Mouse (Mus musculus): ENCODE measurements around the gene Cxcr4. TPM values are rescaled to one million over a fixed set of nuclear protein-coding genes. Genes with fewer than 3 reads are reported as not detected.

Cxcr4 gene
- total RNA-seq (2021) = 10 to 100 TPM; 35.9 to 37.7 TPM
- long read RNA-seq, experiment 1, partial matches to known transcripts = 0 of 3 reads
- long read RNA-seq, experiment 1, other reads (novel, unspliced or antisense) = 0 of 3 reads
- long read RNA-seq, experiment 2, partial matches to known transcripts = 0 of 8 reads
- long read RNA-seq, experiment 2, other reads (novel, unspliced or antisense) = 4 of 8 reads

DNA sequence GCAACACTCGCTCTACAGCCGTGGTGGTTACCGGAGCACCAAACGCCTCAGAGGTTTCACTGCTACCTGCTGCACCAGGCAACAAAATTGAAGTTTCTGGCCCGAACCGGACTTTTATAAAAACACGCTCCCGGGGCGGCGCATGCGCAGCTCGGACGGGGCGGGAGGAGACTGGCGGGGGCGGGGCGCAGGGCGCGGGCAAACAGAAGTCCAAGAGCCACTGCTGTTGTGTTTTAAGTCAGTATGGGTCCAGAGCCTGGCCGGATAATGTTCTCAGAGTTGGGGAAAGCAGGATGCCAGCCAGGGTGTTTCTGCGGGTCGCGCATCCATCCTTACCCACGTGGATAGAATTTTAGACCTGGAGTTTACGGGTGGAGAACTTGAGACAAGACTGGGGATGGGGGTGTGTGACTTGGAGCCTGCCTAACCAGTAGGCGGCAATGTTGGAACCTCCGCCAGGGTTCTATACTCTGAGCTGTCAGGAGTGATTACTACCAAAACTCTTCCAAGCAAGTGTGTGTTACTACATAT lies at the start of gene Cxcr4:
Gene Cxcr4 (minus strand): TSS at position 83 of the 531 bp plus-strand sequence.
- DNase-seq (ENCODE audit: low spot score in 2 of 2) = peak; percentile 81 to 82

- no peak for DNase-seq (ENCODE audit: low spot score in 2 of 2)
Observed at GRCm38 (mm10) chr1:128639707-128640107, 47.6 kb upstream of the Cxcr4 start.

DNA sequence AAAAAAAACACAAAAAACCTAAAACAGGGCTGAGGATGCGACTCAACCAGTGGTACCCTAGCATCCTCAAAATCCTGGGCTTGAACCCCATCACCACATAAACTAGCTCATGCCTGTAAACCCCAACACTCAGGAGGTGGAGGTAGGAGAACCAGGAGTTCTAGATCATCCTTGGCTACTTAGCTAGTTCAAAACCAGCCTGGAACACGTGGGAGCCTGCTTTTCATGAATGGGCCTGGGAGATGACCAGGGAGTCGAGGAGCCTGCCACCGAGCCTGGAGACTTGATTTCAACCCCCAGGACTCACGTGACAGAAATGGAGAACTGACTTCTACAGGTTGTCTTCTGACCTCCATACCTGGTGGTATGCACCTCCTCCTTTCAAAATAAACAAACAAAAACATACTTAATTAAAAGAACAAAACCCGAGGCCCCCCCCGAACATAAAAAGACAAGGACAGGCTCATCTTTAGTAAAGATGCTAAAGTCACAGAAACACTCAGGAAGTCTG lies 45.2 kb upstream of the Cxcr4 start:
- no peak for DNase-seq (ENCODE audit: low spot score in 2 of 2)

DNA sequence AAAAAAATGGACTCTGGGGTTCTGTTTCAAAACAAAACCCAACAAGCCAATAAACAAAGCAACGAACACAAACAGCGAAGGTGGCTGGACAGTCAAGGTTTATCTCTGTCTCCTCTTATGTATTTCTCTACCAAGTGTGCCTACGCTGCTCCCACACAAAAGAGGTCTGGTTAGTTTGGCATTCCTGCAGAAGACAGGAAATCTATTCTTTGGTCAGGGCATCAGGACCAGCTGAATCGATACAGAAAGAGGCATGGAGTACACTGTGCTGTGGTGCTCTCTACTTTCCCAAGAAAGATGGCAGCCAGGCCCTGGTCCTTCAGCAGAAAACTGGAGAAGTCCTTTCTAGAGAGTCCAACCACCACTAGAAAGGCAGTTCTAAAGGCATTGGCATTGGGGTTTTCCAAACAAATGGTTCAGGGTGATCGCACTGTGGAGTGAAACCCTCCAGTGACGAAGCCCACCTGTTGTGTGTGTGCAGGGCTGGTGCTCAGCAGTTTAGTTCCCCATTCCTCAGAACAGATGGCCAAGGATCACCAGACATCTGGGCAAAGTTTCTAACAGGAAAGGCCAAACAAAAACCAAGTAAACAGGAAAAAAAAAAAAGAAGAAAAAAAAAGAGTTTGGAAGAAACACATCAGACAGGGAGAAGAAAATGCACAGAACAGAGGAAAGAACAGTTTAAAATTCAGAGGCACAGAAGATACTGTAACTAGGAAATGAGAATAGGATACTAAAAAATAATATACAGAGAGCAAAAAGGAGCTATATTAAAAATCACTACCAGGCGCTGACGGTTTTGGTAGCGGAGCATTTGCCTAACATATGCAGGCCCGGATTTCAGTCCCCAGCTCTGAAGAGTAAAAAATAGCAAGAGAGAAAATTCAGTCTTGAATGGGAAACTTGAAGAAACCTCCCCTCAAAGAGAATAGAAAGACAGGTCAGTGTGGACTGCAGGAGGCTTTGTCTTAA lies 44.5 kb upstream of the Cxcr4 start:
- no peak for DNase-seq (ENCODE audit: low spot score in 2 of 2)

DNA sequence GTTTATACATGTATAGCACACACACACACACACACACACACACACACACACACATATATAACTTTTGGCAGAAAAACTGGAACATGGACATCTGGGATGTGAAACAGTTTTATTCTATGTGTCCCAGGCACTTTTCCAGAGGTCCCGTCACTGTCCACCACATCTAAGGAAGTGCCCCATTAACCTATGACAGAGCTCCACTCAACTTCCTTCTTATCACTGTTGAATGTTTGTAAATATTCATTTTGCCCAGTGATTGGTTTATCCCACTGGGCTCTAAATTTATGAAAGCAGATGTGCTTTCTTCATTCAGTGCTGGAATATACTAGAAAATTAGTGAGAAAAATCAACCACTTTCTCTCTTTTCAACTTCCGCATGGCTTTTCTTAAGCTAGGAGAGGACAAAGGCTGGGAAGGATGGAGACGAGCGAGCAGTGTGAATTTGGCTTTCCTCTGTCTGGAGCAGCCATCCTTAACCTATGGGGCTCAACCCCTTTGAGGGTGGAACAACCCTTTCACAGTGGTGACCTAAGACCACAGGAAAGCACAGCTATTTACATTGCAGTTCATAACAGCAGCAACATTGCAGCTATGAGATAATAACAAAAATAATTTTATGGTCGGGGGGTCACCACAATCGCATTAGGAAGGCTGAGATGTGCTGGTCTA lies 41.8 kb upstream of the Cxcr4 start:
- DNase-seq (ENCODE audit: low spot score in 2 of 2) = no peak

GRCm38 (mm10) chr1:128632522-128632921 lies 40.4 kb upstream of the Cxcr4 start:
- no peak for DNase-seq (ENCODE audit: low spot score in 2 of 2)

DNA sequence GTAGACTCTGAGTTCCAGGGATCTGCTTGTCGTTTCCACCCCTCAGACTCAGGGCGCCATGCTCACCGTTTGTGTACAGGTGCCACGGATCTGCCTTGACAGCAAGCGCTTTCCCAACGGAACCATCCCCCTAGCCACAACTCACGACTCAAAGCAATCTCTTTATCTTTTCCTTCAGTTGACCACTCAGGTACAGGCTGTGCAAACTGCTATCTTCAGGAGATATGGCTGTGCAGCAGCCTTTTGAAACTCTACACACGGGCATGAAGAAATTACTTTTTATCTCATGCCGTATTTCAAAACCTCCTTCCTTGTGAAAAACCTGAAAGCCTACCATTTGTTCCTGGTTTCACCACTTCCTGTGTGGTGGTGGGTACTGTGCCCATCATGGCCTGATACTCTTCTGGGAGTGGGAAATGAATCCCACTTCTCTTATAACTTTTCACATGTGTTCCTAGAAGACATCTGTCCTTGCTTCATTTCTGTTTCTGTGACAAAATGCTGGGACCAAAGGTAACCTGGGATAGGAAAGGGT lies 34.1 kb upstream of the Cxcr4 start:
- DNase-seq (ENCODE audit: low spot score in 2 of 2) = no peak

DNA sequence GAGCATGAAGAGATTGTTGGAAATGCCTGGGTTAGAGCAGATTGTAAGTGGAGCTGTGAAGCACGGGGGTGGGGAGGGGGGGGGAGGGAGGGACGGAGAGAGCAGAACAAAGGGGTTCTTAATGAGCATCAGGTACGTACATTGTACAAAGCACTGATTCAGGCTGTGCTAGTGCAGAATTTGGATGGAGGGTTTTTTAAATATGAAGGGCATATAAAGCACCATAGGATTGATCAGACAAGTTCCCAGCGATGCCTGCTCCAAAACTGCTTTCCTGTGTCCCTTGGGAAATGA lies 31.4 kb upstream of the Cxcr4 start:
- DNase-seq (ENCODE audit: low spot score in 2 of 2) = no peak

- no peak for DNase-seq (ENCODE audit: low spot score in 2 of 2)
Observed at GRCm38 (mm10) chr1:128622867-128623593, 30.9 kb upstream of the Cxcr4 start.

GRCm38 (mm10) chr1:128617654-128618310 lies 25.7 kb upstream of the Cxcr4 start:
- no peak for DNase-seq (ENCODE audit: low spot score in 2 of 2)

DNA sequence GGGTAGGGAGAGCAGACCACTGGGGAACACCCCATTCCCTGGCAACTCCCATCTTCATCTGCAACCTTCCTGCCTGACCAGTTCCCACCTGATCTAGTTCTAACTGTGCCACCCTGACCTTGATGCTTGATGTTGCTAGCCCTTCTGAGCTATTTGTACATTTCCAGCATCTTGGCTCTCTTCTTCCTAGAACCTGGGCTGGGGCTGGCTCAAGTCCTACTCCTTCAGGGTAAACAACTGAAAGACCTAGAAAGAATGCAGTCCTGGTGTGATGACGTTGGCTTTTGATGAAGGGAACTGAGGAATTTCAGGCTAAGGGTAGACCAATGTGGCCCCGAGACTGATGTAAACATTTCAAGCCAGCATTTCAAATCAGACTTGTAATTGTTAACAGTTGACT lies 24.5 kb upstream of the Cxcr4 start:
- no peak for DNase-seq (ENCODE audit: low spot score in 2 of 2)

DNA sequence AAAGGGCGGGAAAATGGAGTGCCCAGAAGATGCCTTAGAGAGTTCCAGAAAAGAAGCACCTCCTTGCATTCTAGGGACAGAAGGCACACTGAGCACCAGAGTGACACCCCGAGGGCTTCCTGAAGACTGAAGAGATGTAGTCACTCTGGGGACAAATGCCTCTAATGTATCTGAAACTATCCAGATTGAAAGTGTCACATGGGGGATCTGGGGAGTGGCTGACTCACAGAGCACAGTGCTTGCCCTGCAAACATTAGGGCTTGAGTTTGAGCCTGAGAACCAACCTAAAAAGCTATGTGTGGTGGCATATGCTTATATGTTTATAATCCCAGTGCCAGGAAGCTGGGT lies 23.3 kb upstream of the Cxcr4 start:
- no peak for DNase-seq (ENCODE audit: low spot score in 2 of 2)

DNA sequence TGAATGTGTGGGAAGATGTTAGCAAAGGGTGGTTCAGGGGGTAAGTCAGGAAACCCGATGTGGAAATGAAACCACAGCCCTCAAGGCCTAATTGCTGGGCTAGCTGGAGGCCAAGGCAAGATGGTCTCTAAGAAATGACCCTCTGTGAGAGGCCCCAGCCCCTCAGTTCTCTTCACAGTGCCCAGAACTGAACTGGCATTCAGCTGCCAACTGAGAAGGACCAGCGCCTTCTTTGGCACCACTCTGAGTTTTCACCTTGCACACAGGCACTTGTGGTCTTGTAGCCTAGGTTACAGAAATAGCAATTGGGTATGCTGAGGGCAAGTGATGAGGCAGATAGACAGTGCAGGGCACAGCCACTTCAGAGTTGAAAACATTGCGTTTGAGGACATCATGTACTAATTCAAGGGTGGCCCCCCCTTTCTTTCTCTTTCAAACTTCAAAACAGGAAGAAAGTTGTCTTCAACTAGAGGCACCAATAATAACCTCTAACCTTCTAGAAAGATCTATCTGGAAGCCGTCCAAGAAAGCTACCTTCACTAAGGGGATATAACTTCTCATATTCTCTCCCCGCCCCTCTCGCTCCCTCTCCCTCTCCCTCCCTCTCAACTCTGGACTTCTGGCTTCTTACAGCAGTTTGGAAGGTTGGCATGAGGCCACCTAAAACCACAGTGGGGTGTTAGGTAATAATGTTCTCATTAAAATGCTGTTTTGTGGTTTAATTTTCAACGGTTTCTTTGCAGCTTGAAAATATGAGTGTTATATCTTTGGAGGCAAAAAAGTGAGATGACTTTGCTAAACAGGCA lies 22.8 kb upstream of the Cxcr4 start:
- DNase-seq (ENCODE audit: low spot score in 2 of 2) = no peak

DNA sequence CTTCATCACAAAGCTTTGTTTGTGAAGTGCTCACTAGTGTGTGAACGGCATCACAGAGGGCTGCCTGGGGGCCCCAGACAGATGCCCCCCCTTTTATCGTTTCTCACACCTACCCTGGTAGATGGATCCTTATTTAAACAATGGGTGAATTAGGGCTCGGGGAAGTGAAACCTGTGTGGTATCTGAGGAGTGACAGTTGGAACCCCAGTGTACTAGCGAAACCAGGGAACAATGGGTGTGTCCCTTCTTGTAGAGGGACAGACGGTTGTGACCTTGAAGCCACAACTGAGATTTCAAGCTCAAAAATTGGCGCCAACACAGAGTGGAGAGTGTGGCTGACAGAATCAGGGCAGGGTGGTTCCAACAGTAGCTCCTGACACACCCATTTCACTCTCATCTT lies 16.0 kb upstream of the Cxcr4 start:
- DNase-seq (ENCODE audit: low spot score in 2 of 2) = no peak

- DNase-seq (ENCODE audit: low spot score in 2 of 2) = no peak
Observed at GRCm38 (mm10) chr1:128607423-128607822, 15.3 kb upstream of the Cxcr4 start.

- no peak for DNase-seq (ENCODE audit: low spot score in 2 of 2)
Observed at GRCm38 (mm10) chr1:128605794-128606193, 13.7 kb upstream of the Cxcr4 start.

GRCm38 (mm10) chr1:128602688-128603385 lies 10.7 kb upstream of the Cxcr4 start:
- no peak for DNase-seq (ENCODE audit: low spot score in 2 of 2)

DNA sequence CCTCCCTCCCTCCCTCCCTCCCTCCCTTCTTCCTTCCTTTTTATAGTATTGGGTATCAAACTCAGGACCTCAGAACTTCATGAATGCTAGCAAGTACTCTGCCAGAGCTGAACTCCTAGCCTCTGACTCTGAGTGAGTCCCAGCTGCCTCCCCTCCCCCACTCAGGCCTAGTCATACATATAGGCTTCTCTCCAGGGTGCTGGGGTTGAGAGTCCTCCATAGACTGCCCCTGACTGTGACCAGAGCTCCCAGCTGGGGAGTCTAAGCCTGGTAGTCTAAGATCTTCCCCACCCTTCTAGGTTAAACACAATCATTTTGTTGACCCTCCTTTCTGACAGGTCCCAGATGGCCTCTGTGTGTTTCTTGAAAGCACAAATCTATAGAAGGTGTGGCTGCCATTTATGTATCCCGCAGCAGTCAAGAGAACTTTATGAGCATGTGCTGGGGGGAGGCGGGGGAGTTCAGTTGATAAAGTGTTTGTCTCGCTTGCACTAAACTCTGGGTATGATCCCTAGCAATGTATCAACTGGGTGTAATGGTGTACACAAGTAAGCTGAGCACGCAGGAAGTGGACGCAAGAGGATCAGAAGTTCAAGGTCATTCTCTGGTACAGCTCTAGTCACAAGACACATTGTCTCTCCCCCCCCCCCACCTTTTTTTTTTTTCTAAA lies 10.1 kb upstream of the Cxcr4 start:
- no peak for DNase-seq (ENCODE audit: low spot score in 2 of 2)

Data from adrenal gland, postnatal 4 days (tissue).